Mouse (Mus musculus): ENCODE measurements around the gene Abat.

GRCm38 (mm10) chr16:8524163-8524847 lies 11.1 kb downstream of the Abat start:
- TF ChIP-seq POLR2A (IDR thresholded peaks at IDR 0.05; ENCODE audit: low read depth, low read length) (no peak), CTCF (IDR thresholded peaks at IDR 0.05; ENCODE audit: borderline replicate concordance, insufficient read depth, low read length) (no peak)
